Mouse (Mus musculus) forebrain, postnatal 0 days (tissue): ENCODE data around the gene Cmtm7. TPM values are rescaled to one million over a fixed set of nuclear protein-coding genes. Genes with fewer than 3 reads are reported as not detected.

ENCODE experiments used
- ATAC-seq: fragments of 200-750 bp; cut with Nextera tagmentation; 2 replicates; pipeline ENCODE4 v1.8.0; 2017; ENCODE audit warnings: mild to moderate bottlenecking, moderate library complexity
- DNase-seq: peaks from one replicate; pipeline ENCODE4 v3.0.0-alpha.2; 2015
- H3K27ac ChIP-seq: fragments of 300-500 bp; sonication (generic); 2 replicates; pipeline ENCODE4 v1.5.1; 2014; ENCODE audit warnings: low read depth, mild to moderate bottlenecking, antibody characterized with exemption, low read length, moderate library complexity, mixed read lengths
- H3K27me3 ChIP-seq: fragments of 300-500 bp; sonication (generic); 2 replicates; pipeline ENCODE4 v1.6.1; 2014; ENCODE audit warnings: mild to moderate bottlenecking, low read length, mixed read lengths; ENCODE audit not compliant: insufficient read depth
- H3K36me3 ChIP-seq: fragments of 300-500 bp; sonication (generic); 2 replicates; pipeline ENCODE4 v1.6.1; 2014; ENCODE audit warnings: mild to moderate bottlenecking, moderate library complexity; ENCODE audit not compliant: insufficient read depth
- H3K4me1 ChIP-seq: fragments of 300-500 bp; sonication (generic); 2 replicates; pipeline ENCODE4 v1.6.1; 2014; ENCODE audit warnings: antibody characterized with exemption; ENCODE audit not compliant: insufficient read depth
- H3K4me2 ChIP-seq: fragments of 300-500 bp; sonication (generic); 2 replicates; pipeline ENCODE4 v1.6.1; 2014; ENCODE audit warnings: low read depth, mild to moderate bottlenecking, moderate library complexity
- H3K4me3 ChIP-seq: fragments of 300-500 bp; sonication (generic); 2 replicates; pipeline ENCODE4 v1.5.1; 2014; ENCODE audit warnings: low read depth, low read length, mixed read lengths
- H3K9ac ChIP-seq: fragments of 300-500 bp; sonication (generic); 2 replicates; pipeline ENCODE4 v1.6.1; 2014; ENCODE audit warnings: mild to moderate bottlenecking
- H3K9me3 ChIP-seq: fragments of 300-500 bp; sonication (generic); 2 replicates; pipeline ENCODE4 v1.6.1; 2016; ENCODE audit warnings: low read length
- CTCF ChIP-seq: sonication (generic); IDR thresholded peaks from 2 replicates; pipeline ENCODE4 v1.5.1; 2016; ENCODE audit warnings: antibody characterized with exemption, control low read depth, low read depth
- WGBS: fragments of 180-500 bp; shearing (Covaris S2); extraction: QIAGEN DNeasy Blood & Tissue Kit; methylation state at CpG from one replicate; pipeline ENCODE4 v1.1.7; 2014; 5-methylcytosine and 5-hydroxymethylcytosine counted together
- polyA plus RNA-seq: library from polyadenylated mRNA; unstranded; fragments of >200 nt; fragmentation: Nextera tagmentation; extraction: Ambion mirVana; gene quantifications from 2 replicates; pipeline ENCODE4 v1.2.1, GENCODE M21; 2015
- total RNA-seq: library from RNA; depleted of rRNA; stranded (reverse); fragments of >200 nt; gene quantifications from 2 replicates; pipeline ENCODE4 v1.2.3, GENCODE M21; 2014

The Cmtm7 gene
- total and polyA plus RNA-seq, 2 experiments from 2014 or later: 6.0 to 9.5 TPM

GRCm38 (mm10) chr9:114745163-114745562 is 36.5 kb downstream of the Cmtm7 start:
- ATAC-seq (no peak), DNase-seq (no peak)
- Histone ChIP-seq H3K4me2 (no peak overlapping the region), H3K4me3 (no peak overlapping the region), H3K27ac (no peak overlapping the region), H3K9me3 (no peaks in the 10 kb centered on the region), H3K36me3 (peaks cover 12% of the 10 kb centered on the region), H3K9ac (no peak overlapping the region), H3K27me3 (no peaks in the 10 kb centered on the region), H3K4me1 (no peaks in the 10 kb centered on the region)
- 77% methylated on average over 4 of the region's 4 CpGs for WGBS
- TF ChIP-seq CTCF: no peak

GRCm38 (mm10) chr9:114742731-114743130 is 38.9 kb downstream of the Cmtm7 start:
- Histone ChIP-seq H3K4me1 (no peaks in the 10 kb centered on the region), H3K9me3 (no peaks in the 10 kb centered on the region), H3K9ac (no peak overlapping the region), H3K27ac (no peak overlapping the region), H3K27me3 (no peaks in the 10 kb centered on the region), H3K36me3 (peaks cover 9% of the 10 kb centered on the region), H3K4me2 (no peak overlapping the region), H3K4me3 (no peak overlapping the region)
- ATAC-seq: no peak
- WGBS: 83% methylated on average over 2 of the region's 2 CpGs
- no peak for DNase-seq
- no peak for TF ChIP-seq CTCF

GRCm38 (mm10) chr9:114740336-114740735 is 41.3 kb downstream of the Cmtm7 start:
- DNase-seq (no peak), ATAC-seq (no peak)
- H3K9me3 ChIP-seq: no peaks in the 10 kb centered on the region
- no peak overlapping the region for H3K4me3 ChIP-seq
- no peaks in the 10 kb centered on the region for H3K4me1 ChIP-seq
- WGBS: 93% methylated on average over 9 of the region's 9 CpGs
- no peaks in the 10 kb centered on the region for H3K27me3 ChIP-seq
- H3K27ac ChIP-seq: no peak overlapping the region
- no peak overlapping the region for H3K9ac ChIP-seq
- no peaks in the 10 kb centered on the region for H3K36me3 ChIP-seq
- TF ChIP-seq CTCF: no peak
- no peak overlapping the region for H3K4me2 ChIP-seq

GRCm38 (mm10) chr9:114736442-114736841 is 45.2 kb downstream of the Cmtm7 start:
- no peaks in the 10 kb centered on the region for H3K9me3 ChIP-seq
- no peaks in the 10 kb centered on the region for H3K36me3 ChIP-seq
- H3K4me3 ChIP-seq: no peak overlapping the region
- 87% methylated on average over 11 of the region's 11 CpGs for WGBS
- H3K4me2 ChIP-seq: no peak overlapping the region
- TF ChIP-seq CTCF: no peak
- no peak overlapping the region for H3K9ac ChIP-seq
- DNase-seq (no peak), ATAC-seq (no peak)
- H3K27ac ChIP-seq: no peak overlapping the region
- no peaks in the 10 kb centered on the region for H3K27me3 ChIP-seq
- peaks cover 11% of the 10 kb centered on the region for H3K4me1 ChIP-seq

DNA sequence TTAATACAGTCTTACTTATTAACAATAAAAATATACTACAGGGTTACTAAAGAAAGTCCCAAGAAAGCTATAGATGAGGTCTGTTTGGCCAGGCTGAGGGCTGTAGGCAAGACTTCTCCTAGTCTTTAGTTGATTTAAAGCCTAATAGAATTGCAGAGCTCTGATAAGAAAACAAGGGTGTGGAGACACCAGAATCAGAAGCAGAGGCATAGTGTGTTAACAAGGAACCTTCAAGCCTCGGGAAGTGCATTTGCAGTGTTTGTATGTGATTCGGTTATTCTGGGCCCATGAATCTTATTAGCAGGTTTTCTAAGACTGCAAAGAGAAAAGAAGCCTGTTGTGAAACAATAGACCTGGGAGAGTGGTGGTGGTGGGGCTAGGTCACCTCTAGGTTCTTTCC is 48.4 kb downstream of the Cmtm7 start:
- ATAC-seq (no peak), DNase-seq (no peak)
- H3K4me1 ChIP-seq: peaks cover 11% of the 10 kb centered on the region
- H3K36me3 ChIP-seq: no peaks in the 10 kb centered on the region
- H3K4me3 ChIP-seq: no peak overlapping the region
- no peaks in the 10 kb centered on the region for H3K27me3 ChIP-seq
- TF ChIP-seq CTCF: no peak
- H3K9ac ChIP-seq: no peak overlapping the region
- H3K4me2 ChIP-seq: no peak overlapping the region
- H3K9me3 ChIP-seq: no peaks in the 10 kb centered on the region
- 65% methylated on average over 2 of the region's 2 CpGs for WGBS
- H3K27ac ChIP-seq: no peak overlapping the region

GRCm38 (mm10) chr9:114731871-114732682 is 49.6 kb downstream of the Cmtm7 start:
- H3K4me2 ChIP-seq: peak overlapping the region; percentile 49
- TF ChIP-seq CTCF: no peak
- no peak for ATAC-seq
- DNase-seq: peak; percentile 14
- H3K36me3 ChIP-seq: no peaks in the 10 kb centered on the region
- peak overlapping the region; percentile 76 for H3K4me3 ChIP-seq
- WGBS: 71% methylated on average over 12 of the region's 12 CpGs
- H3K27ac ChIP-seq: no peak overlapping the region
- H3K9ac ChIP-seq: no peak overlapping the region; the same call in 1 of the 2 replicates
- no peaks in the 10 kb centered on the region for H3K27me3 ChIP-seq
- H3K9me3 ChIP-seq: no peaks in the 10 kb centered on the region
- H3K4me1 ChIP-seq: peaks cover 11% of the 10 kb centered on the region

DNA sequence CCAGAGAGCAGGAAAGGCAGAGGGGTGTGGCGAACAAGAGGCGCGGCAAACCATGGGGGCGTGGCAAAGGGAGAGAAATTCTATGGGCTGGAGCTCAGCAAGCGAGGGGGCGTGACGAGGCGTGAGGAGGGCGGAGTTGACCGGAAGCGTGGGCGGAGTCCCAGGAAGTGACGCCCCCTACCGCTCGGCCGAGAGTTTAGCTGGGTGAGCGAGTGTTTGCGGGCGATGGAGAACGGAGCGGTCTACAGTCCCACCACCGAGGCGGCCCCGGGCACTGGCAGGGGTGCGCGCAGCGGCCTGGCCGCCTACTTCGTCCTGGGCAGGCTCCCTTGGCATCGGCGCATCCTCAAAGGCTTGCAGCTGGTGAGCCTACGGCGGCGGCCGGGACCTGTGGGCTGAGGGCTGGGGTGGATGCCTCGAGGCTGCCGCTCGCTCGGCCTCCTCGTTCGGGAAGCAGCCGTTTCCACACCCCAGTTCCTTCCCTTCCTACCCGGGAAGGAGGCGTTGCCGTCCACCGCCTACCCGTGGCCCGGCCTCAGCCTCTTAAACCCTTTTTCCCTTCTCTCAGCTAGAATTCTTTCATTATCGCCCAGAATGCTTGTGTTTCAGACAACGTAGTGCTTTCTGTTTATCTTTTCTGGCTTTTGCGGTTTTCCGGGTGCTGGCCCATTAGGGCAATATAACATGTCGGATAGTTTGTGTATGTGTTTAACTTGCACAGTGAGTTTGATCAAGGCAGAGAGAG is 50.5 kb downstream of the Cmtm7 start, which contains the start of gene Cmtm6:
TSS of gene Cmtm6 (plus strand) at position 106 of the 745 bp plus-strand sequence.
- Histone ChIP-seq H3K27ac (peak within 1 kb of the TSS; percentile 70), H3K4me3 (peak within 1 kb of the TSS; percentile 76), H3K4me1 (peaks cover 11% of the 10 kb centered on the region), H3K36me3 (no peaks in the 10 kb centered on the region), H3K4me2 (peak within 1 kb of the TSS; percentile 49), H3K9me3 (no peaks in the 10 kb centered on the region), H3K27me3 (no peaks in the 10 kb centered on the region), H3K9ac (peak within 1 kb of the TSS; percentile 67)
- WGBS: under 1% methylated on average over 51 of the region's 53 CpGs
- DNase-seq (peak; percentile 93), ATAC-seq (peak; percentile 93)
- TF ChIP-seq CTCF: peak; percentile 69
